Mouse (Mus musculus) small intestine, adult 2 months (tissue): ENCODE measurements around the gene Glb1. TPM values are rescaled to one million over a fixed set of nuclear protein-coding genes. Genes with fewer than 3 reads are reported as not detected.
A peak's percentile ranks its signal among the peaks of the same experiment; 100 is the strongest.

Experiments used
- H3K27ac ChIP-seq: fragments of 200-500 bp; 2 replicates; pipeline ENCODE4 v1.5.1; 2012; ENCODE audit warnings: low read depth, low read length, control low read depth, inconsistent platforms; ENCODE audit not compliant: insufficient read depth
- H3K27me3 ChIP-seq: fragments of 200-500 bp; 2 replicates; pipeline ENCODE4 v1.6.1; 2012; ENCODE audit warnings: mild to moderate bottlenecking, moderate library complexity, low read length, inconsistent platforms; ENCODE audit not compliant: control insufficient read depth, insufficient read depth
- H3K36me3 ChIP-seq: fragments of 200-500 bp; 2 replicates; pipeline ENCODE4 v1.6.1; 2012; ENCODE audit warnings: mild to moderate bottlenecking, low read length, control low read depth, inconsistent platforms; ENCODE audit not compliant: control insufficient read depth, insufficient read depth
- H3K4me1 ChIP-seq: fragments of 200-500 bp; 2 replicates; pipeline ENCODE4 v1.6.1; 2012; ENCODE audit warnings: low read length, inconsistent platforms, mixed read lengths; ENCODE audit not compliant: control insufficient read depth, insufficient read depth, insufficient read length
- H3K4me3 ChIP-seq: fragments of 200-500 bp; 2 replicates; pipeline ENCODE4 v1.5.1; 2012; ENCODE audit warnings: low read depth, mild to moderate bottlenecking, control low read depth, inconsistent platforms, low read length, moderate library complexity
- CTCF ChIP-seq: fragments of 200-500 bp; IDR thresholded peaks from 2 replicates; pipeline ENCODE4 v1.5.1; 2012; ENCODE audit warnings: low read depth, mild to moderate bottlenecking, control low read depth, inconsistent platforms, low read length, moderate library complexity, mixed read lengths; ENCODE audit not compliant: insufficient replicate concordance, insufficient read length; ENCODE audit errors: extremely low read depth
- POLR2A ChIP-seq: fragments of 200-500 bp; IDR thresholded peaks from 2 replicates; pipeline ENCODE4 v1.6.1; 2012; ENCODE audit warnings: low read depth, mild to moderate bottlenecking, control low read depth, inconsistent platforms, low read length, moderate library complexity
- WGBS: fragments of 180-500 bp; shearing (Covaris S2); methylation state at CpG from one replicate; pipeline ENCODE4 v1.1.7; 2018; 5-methylcytosine and 5-hydroxymethylcytosine counted together
- polyA plus RNA-seq: library from polyadenylated mRNA; depleted of rRNA; stranded (reverse); fragments of >200 nt; gene quantifications from 2 replicates; pipeline ENCODE4 v1.2.3, GENCODE M21; 2012

Glb1 gene
- polyA plus RNA-seq, 1 experiment: 25.4 TPM

GRCm38 (mm10) chr9:114455420-114455819 is 54.5 kb downstream of the Glb1 start:
- Histone ChIP-seq H3K27ac (no peak overlapping the region), H3K4me1 (no peaks in the 10 kb centered on the region), H3K36me3 (peaks cover 21% of the 10 kb centered on the region), H3K4me3 (no peak overlapping the region), H3K27me3 (no peaks in the 10 kb centered on the region)
- TF ChIP-seq POLR2A (no peak), CTCF (no peak)
- WGBS: 89% methylated on average over 2 of the region's 2 CpGs

GRCm38 (mm10) chr9:114458436-114458835 is 57.6 kb downstream of the Glb1 start:
- peaks cover 28% of the 10 kb centered on the region for H3K36me3 ChIP-seq
- H3K27me3 ChIP-seq: no peaks in the 10 kb centered on the region
- TF ChIP-seq CTCF (no peak), POLR2A (no peak)
- WGBS: 81% methylated on average over 3 of the region's 3 CpGs
- H3K4me3 ChIP-seq: no peak overlapping the region
- H3K27ac ChIP-seq: no peak overlapping the region
- H3K4me1 ChIP-seq: no peaks in the 10 kb centered on the region

GRCm38 (mm10) chr9:114462569-114462968 is 61.7 kb downstream of the Glb1 start:
- peaks cover 24% of the 10 kb centered on the region for H3K36me3 ChIP-seq
- H3K27ac ChIP-seq: no peak overlapping the region
- TF ChIP-seq CTCF (no peak), POLR2A (no peak)
- H3K4me1 ChIP-seq: no peaks in the 10 kb centered on the region
- no peaks in the 10 kb centered on the region for H3K27me3 ChIP-seq
- H3K4me3 ChIP-seq: no peak overlapping the region
- WGBS: 93% methylated on average over 7 of the region's 7 CpGs

GRCm38 (mm10) chr9:114465442-114465841 is 64.6 kb downstream of the Glb1 start:
- H3K36me3 ChIP-seq: peaks cover 22% of the 10 kb centered on the region
- H3K27me3 ChIP-seq: no peaks in the 10 kb centered on the region
- H3K27ac ChIP-seq: no peak overlapping the region
- no peak for TF ChIP-seq POLR2A
- no peak for TF ChIP-seq CTCF
- no peaks in the 10 kb centered on the region for H3K4me1 ChIP-seq
- H3K4me3 ChIP-seq: no peak overlapping the region
- whole genome bisulfite sequencing: 80% methylated on average over 6 of the region's 6 CpGs

GRCm38 (mm10) chr9:114466871-114467270 is 66.0 kb downstream of the Glb1 start:
- Histone ChIP-seq H3K27me3 (no peaks in the 10 kb centered on the region), H3K36me3 (peaks cover 18% of the 10 kb centered on the region), H3K4me3 (no peak overlapping the region), H3K4me1 (no peaks in the 10 kb centered on the region), H3K27ac (no peak overlapping the region)
- 75% methylated on average over 7 of the region's 7 CpGs for WGBS
- TF ChIP-seq POLR2A: no peak
- no peak for TF ChIP-seq CTCF

- Histone ChIP-seq H3K4me1 (peaks cover 3% of the 10 kb centered on the region; the same call in 1 of the 2 replicates), H3K36me3 (peaks cover 15% of the 10 kb centered on the region), H3K4me3 (no peak overlapping the region), H3K27ac (no peak overlapping the region), H3K27me3 (no peaks in the 10 kb centered on the region)
- TF ChIP-seq POLR2A (no peak), CTCF (no peak)
- 89% methylated on average over 5 of the region's 5 CpGs for WGBS
These were observed 67.3 kb downstream of the Glb1 start for GRCm38 (mm10) chr9:114468217-114468616.

GRCm38 (mm10) chr9:114468701-114469100 is 67.8 kb downstream of the Glb1 start:
- TF ChIP-seq CTCF (peak; percentile 22; the same call in 1 of the 2 replicates), POLR2A (no peak)
- Histone ChIP-seq H3K27me3 (no peaks in the 10 kb centered on the region), H3K36me3 (peaks cover 15% of the 10 kb centered on the region), H3K4me1 (peaks cover 3% of the 10 kb centered on the region; the same call in 1 of the 2 replicates), H3K4me3 (no peak overlapping the region), H3K27ac (no peak overlapping the region)
- 93% methylated on average over 4 of the region's 4 CpGs for WGBS
